Mouse (Mus musculus) layer of hippocampus, postnatal 25 days (tissue): ENCODE measurements around the gene Ubac2. TPM values are rescaled to one million over a fixed set of nuclear protein-coding genes. Genes with fewer than 3 reads are reported as not detected.
A peak's percentile ranks its signal among the peaks of the same experiment; 100 is the strongest.

Experiments
- DNase-seq, 2 experiments: peaks; one replicate each; pipeline ENCODE4 v3.0.0; 2022; ENCODE audit warnings: mixed read lengths in 2 of 2, low spot score in 1 of 2; ENCODE audit errors: extremely low spot score in 1 of 2
- total RNA-seq, 2 experiments: library from RNA; stranded (reverse); gene quantifications; 2 replicates each; pipeline ENCODE4 v1.2.3; 2021

Gene Ubac2
- total RNA-seq, 2 experiments from 2014 or later, result 48.3 to 52.4 TPM

GRCm38 (mm10) chr14:122028926-122029745 is 150.7 kb downstream of the Ubac2 start:
- DNase-seq, result no peak

DNA sequence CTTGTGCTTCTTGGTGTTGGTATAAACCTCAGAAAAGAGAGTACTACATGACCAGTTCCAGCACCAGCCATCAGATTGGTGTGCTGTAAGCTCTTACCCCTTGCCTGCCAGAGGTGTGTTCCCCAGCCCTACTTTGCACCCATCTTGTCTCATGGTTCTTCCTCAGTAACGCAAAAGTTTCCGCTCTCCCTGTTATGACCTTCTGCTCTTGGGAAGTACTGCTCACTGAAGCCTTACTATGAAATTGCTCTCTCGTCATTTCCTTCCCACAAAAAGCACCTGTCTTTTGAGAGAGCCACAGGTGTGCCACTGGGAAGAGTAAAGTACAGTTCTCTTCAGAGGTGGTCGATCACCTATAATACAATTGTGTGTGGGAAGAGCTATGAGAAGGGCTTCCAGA is 151.4 kb downstream of the Ubac2 start:
- DNase-seq, result no peak

DNA sequence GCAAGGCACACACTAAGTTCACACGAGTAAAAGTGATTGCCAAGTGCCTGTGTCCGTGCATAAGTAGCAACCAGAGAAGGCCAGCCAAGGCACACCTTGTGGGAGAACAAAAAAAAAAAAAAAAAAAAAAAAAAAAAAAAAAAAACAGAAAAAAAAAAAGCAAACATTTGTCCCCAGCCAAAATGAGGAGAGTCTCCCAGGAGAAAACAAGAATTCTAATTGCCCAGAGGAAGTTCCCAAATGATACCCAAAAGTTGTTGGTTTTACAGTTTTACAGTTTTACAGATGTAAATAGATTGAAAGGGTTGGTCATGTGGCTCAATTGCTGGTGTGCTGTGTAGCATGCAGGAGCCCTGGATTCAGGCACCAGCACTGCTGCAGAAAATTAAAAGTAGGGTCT is 153.6 kb downstream of the Ubac2 start:
- DNase-seq, result no peak

- DNase-seq, result no peak
These were observed 156.0 kb downstream of the Ubac2 start, which contains the start of gene Timm8a2 for GRCm38 (mm10) chr14:122034451-122034850. Gene Timm8a2, plus strand, starts transcription at chr14:122034674.

GRCm38 (mm10) chr14:122035181-122035580 is 156.8 kb downstream of the Ubac2 start:
- DNase-seq, result no peak

DNA sequence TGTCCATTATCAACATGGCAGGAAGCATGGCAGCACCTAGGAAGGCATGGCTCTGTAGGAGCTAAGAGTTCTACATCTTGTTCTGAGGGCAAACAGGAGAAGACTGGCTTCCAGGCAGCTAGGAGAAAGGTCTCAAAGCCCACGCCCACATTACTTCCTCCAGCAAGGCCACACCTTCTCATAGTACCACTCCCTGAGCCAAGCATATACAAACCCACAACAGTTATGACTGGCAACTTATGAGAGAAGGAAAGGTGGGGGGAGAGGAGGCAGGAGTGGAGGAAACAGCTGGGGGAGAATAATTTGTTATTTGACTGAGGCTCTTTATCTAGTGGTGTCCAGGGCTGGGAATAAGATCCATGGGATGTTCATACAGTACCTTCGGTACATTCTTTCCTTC is 157.4 kb downstream of the Ubac2 start:
- no peak for DNase-seq

- DNase-seq, result no peak
These were observed 160.6 kb downstream of the Ubac2 start for GRCm38 (mm10) chr14:122038874-122039647.

- DNase-seq, result no peak
These were observed 163.0 kb downstream of the Ubac2 start for GRCm38 (mm10) chr14:122041413-122041825.

DNA sequence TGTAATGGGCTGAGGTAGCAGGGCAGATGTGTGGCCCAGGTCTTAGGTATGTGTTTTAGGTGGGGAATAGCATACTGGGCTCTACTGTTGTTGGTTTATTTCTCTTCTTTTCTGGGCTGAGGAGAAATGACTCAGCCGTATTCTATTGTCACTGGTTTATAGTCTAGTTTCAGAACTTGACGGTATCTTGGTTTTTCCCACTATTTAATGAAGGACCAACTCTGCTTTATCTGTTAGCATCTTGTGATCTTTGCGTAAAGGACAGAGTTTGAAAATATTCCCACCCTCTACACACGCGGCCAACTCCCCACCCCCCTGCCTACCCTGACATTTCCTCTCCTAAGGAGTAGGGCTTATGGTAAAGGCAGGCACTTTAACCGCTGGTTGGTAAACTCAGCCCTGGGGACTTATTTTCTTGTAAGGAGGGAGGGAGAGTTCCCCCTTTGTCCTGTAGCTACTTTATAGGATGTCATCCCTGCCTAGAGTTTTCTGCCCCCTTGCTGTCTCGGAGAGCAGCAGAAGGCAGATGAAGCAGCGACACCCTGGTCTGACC is 163.8 kb downstream of the Ubac2 start:
- DNase-seq, result no peak

DNA sequence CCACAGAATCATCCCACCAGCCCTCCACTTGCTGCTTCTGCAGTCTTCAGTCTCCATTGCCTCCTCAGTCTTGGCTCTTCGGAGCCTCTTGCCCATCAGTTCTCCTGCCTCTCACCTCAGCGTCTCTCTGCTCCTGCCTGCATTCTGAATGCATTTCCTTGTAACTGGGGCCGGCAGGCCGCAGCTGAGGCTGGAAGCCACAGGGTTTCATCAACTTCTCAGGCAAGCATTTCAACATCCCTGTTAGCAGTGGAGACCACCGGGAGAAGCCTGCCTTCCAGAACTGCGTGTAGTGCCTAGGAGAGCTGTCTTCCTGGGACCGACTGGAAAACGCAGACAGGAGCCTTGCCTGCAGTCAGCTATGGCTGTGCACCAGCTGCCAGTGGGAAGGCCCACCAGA is 169.4 kb downstream of the Ubac2 start:
- no peak for DNase-seq

- DNase-seq, result no peak
These were observed 170.4 kb downstream of the Ubac2 start for GRCm38 (mm10) chr14:122048816-122049215.

- no peak for DNase-seq
These were observed 174.6 kb downstream of the Ubac2 start for GRCm38 (mm10) chr14:122052896-122053635.

- DNase-seq, result no peak
These were observed 178.5 kb downstream of the Ubac2 start for GRCm38 (mm10) chr14:122056871-122057270.

DNA sequence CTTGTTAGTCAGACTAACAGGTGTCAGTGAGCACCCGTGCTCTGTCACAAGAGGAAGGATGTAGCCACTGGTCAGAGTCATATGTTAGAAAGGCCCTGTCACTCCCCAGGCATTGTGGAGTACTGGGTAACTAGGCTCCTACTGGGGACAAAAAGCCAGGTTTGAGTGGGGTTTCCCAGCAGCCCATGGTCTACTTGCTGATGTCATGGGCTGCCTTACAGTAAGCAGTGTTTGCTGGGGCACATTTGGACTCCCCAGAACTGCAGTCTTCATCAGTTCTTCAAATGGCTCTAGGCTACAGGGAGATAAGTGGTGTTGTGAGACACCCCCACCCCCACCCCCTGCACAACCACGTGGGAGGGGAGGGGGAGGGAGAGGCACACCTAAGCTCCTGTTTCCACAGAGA is 179.5 kb downstream of the Ubac2 start:
- no peak for DNase-seq

- DNase-seq, result peak; percentile 68 to 90
These were observed 182.2 kb downstream of the Ubac2 start for GRCm38 (mm10) chr14:122060642-122061041.

- DNase-seq, result no peak
These were observed 183.0 kb downstream of the Ubac2 start for GRCm38 (mm10) chr14:122061376-122061775.

GRCm38 (mm10) chr14:122062411-122063090 is 184.1 kb downstream of the Ubac2 start:
- no peak for DNase-seq

- DNase-seq, result no peak
These were observed 185.2 kb downstream of the Ubac2 start for GRCm38 (mm10) chr14:122063599-122063998.

- peak; percentile 63 to 90 for DNase-seq
These were observed 186.1 kb downstream of the Ubac2 start for GRCm38 (mm10) chr14:122064519-122064918.

DNA sequence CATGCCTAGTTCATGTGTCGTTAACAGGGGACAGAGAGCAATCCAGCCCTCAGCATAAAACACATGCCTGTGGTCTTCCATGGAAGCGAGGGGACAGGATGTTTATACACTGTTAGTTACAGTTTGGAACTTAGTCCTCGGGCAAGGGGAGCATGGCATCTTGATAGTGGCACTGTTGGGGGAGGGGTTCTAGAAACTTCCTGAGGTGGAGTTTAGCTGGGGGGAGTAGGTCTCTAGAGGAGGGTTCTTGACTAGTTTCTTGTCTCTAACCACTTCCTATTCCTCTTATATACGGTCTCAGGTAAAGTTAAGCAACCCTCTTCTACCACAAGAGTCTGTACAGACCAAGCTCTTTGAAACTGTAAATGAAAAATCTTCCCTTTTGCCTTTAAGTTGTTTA is 187.8 kb downstream of the Ubac2 start:
- no peak for DNase-seq
